ENCODE assay signal across 9 mouse cellular contexts in the genomic region with DNA sequence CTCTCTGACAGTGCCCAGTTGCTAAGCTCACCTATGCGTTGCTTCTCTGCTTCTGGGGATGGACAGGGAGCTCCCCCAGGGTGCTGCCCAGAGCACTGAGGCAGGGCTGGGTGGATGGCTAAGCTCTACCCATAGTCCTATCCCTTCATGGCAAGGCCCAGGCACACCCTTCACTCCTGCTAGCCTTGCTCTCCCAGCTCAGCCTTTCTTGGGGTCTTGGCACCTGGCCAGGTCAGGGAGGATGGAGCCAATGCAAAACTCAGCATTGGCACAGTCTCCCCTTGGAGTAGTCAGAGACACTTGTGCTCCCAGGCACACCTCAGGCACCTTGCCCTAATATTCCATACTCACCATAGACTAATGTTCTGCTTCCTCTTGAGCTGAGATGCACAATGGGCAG. TPM values are rescaled to one million over a fixed set of nuclear protein-coding genes. Genes with fewer than 3 reads are reported as not detected.
A peak's percentile ranks its signal among the peaks of the same experiment; 100 is the strongest.
DNase-seq lines count a peak whose midpoint lies in the region; ATAC-seq and TF ChIP-seq lines count a peak whose summit lies in the region.
"Had no signal": no experiment of that assay in that cellular context is flagged by ENCODE, and none has a peak within 500 bp of the region (broad histone marks: within the 10 kb centered on the region; RNA-seq: fewer than 3 reads in every experiment).

No protein-coding gene starts in this region.

- H3K9me3 ChIP-seq in lung, embryonic 15.5 days: no peaks in the 10 kb centered on the region
- H3K9me3 ChIP-seq in limb, embryonic 14.5 days (ENCODE audit: control insufficient read depth, low read length): no peaks in the 10 kb centered on the region
- H3K9me3 ChIP-seq: midbrain, embryonic 12.5 days had no signal

- no peaks in the 10 kb centered on the region for H3K36me3 ChIP-seq in lung, embryonic 15.5 days
- no peaks in the 10 kb centered on the region for H3K36me3 ChIP-seq in limb, embryonic 14.5 days (ENCODE audit: control insufficient read depth, insufficient read depth, low read length)
- H3K36me3 ChIP-seq: midbrain, embryonic 12.5 days had no signal

- H3K27me3 ChIP-seq in lung, embryonic 15.5 days: no peaks in the 10 kb centered on the region
- H3K27me3 ChIP-seq in limb, embryonic 14.5 days (ENCODE audit: control insufficient read depth, insufficient read depth, low read length): no peaks in the 10 kb centered on the region

- peak overlapping the region; percentile 56 for H3K4me2 ChIP-seq in lung, embryonic 15.5 days
- H3K4me2 ChIP-seq in limb, embryonic 14.5 days (replicated peaks; ENCODE audit: low read depth, low read length, severe bottlenecking): peak overlapping the region; percentile 59

- peak; percentile 53 to 55 for DNase-seq in cerebellum, postnatal 10 days
- no peak for DNase-seq in cerebellum, adult 8-10 months
- DNase-seq in lung, postnatal 25 days (ENCODE audit: low spot score): no peak
- no peak for DNase-seq in limb, embryonic 14.5 days (ENCODE audit: low spot score)
- peak; percentile 50 for DNase-seq in testis, postnatal 10 days (ENCODE audit: low spot score)
- DNase-seq in frontal cortex, postnatal 25 days (ENCODE audit: low spot score in 2 of 2): no peak

- H3K27ac ChIP-seq in lung, embryonic 15.5 days: peak overlapping the region; percentile 81
- H3K27ac ChIP-seq in limb, embryonic 14.5 days (replicated peaks; ENCODE audit: low read depth, low read length): peak overlapping the region; percentile 71
- H3K27ac ChIP-seq: midbrain, embryonic 12.5 days had no signal

- 0 out of 2 replicates have a peak, but pooled peaks have one; percentile 2 for ATAC-seq in lung, embryonic 15.5 days (ENCODE audit: borderline replicate concordance, extremely low read depth, low FRiP score, low TSS enrichment)
- ATAC-seq in limb, embryonic 14.5 days (ENCODE audit: low FRiP score, low read depth): no peak
- no peak for ATAC-seq in megakaryocyte progenitor cell, adult 5-6 weeks (replicated peaks; ENCODE audit: poor library complexity)

- peak overlapping the region; percentile 46 for H3K4me3 ChIP-seq in lung, embryonic 15.5 days
- peak overlapping the region; percentile 38 for H3K4me3 ChIP-seq in limb, embryonic 14.5 days (replicated peaks; ENCODE audit: low read length)
- H3K4me3 ChIP-seq: midbrain, embryonic 12.5 days had no signal

- H3K4me1 ChIP-seq in lung, embryonic 15.5 days: peaks cover 29% of the 10 kb centered on the region
- peaks cover 17% of the 10 kb centered on the region for H3K4me1 ChIP-seq in limb, embryonic 14.5 days (ENCODE audit: control insufficient read depth, insufficient read depth, low read length)
- H3K4me1 ChIP-seq: midbrain, embryonic 12.5 days had no signal

- no peak for TF ChIP-seq POLR2A in limb, embryonic 14.5 days (IDR thresholded peaks at IDR 0.05; ENCODE audit: borderline replicate concordance, extremely low read depth, insufficient read depth, insufficient read length)

- WGBS in lung, embryonic 15.5 days: 58% methylated on average over 1 of the region's 1 CpGs
- WGBS in limb, embryonic 14.5 days: 60% methylated on average over 1 of the region's 1 CpGs

- peak overlapping the region; percentile 52 for H3K9ac ChIP-seq in lung, embryonic 15.5 days
- peak overlapping the region; percentile 56 for H3K9ac ChIP-seq in limb, embryonic 14.5 days (ENCODE audit: low read depth, low read length, severe bottlenecking)
- H3K9ac ChIP-seq: midbrain, embryonic 12.5 days had no signal

RNA-seq across cellular contexts. Expression of gene Bgn, which starts 0.7 kb away (rescaled TPM):
- 155 and 183 TPM in 2 replicates for polyA plus RNA-seq in lung, embryonic 15.5 days (2015; fragmentation: Nextera tagmentation; extraction: Ambion mirVana)
- 399 and 527 TPM in 2 replicates for polyA plus RNA-seq in limb, embryonic 14.5 days (2012; rRNA removed)
- 223 and 226 TPM in 2 replicates for polyA plus RNA-seq in limb, embryonic 14.5 days (2014; fragmentation: Nextera tagmentation; extraction: Ambion mirVana)
- 1.3 and 1.4 TPM in 2 replicates for total RNA-seq in megakaryocyte progenitor cell, adult 5-6 weeks (2015)
- total RNA-seq in megakaryocyte progenitor cell, adult 5-6 weeks (2017): 0.30 TPM in 1 of 2 replicates, not detected in the other

RNA-seq across cellular contexts. Expression of gene Atp2b3, which starts 18.8 kb away (rescaled TPM):
- 0.09 and 0.13 TPM in 2 replicates for polyA plus RNA-seq in lung, embryonic 15.5 days (2015; fragmentation: Nextera tagmentation; extraction: Ambion mirVana)
- 0.77 and 0.79 TPM in 2 replicates for polyA plus RNA-seq in limb, embryonic 14.5 days (2012; rRNA removed)
- 0.64 and 0.65 TPM in 2 replicates for polyA plus RNA-seq in limb, embryonic 14.5 days (2014; fragmentation: Nextera tagmentation; extraction: Ambion mirVana)
- not detected in 2 replicates for total RNA-seq in megakaryocyte progenitor cell, adult 5-6 weeks (2015)
- total RNA-seq in megakaryocyte progenitor cell, adult 5-6 weeks (2017): not detected in 2 replicates

RNA-seq across cellular contexts. Expression of gene Haus7, which starts 25.2 kb away (rescaled TPM):
- 64.4 and 66.9 TPM in 2 replicates for polyA plus RNA-seq in lung, embryonic 15.5 days (2015; fragmentation: Nextera tagmentation; extraction: Ambion mirVana)
- 39.6 and 48.7 TPM in 2 replicates for polyA plus RNA-seq in limb, embryonic 14.5 days (2012; rRNA removed)
- 56.1 and 61.6 TPM in 2 replicates for polyA plus RNA-seq in limb, embryonic 14.5 days (2014; fragmentation: Nextera tagmentation; extraction: Ambion mirVana)
- total RNA-seq in megakaryocyte progenitor cell, adult 5-6 weeks (2015): 27.1 and 34.7 TPM in 2 replicates
- 48.9 and 63.1 TPM in 2 replicates for total RNA-seq in megakaryocyte progenitor cell, adult 5-6 weeks (2017)

RNA-seq across cellular contexts. Expression of gene Trex2, which starts 48.9 kb away (rescaled TPM):
- not detected in 2 replicates for polyA plus RNA-seq in lung, embryonic 15.5 days (2015; fragmentation: Nextera tagmentation; extraction: Ambion mirVana)
- polyA plus RNA-seq in limb, embryonic 14.5 days (2012; rRNA removed): 0.83 and 0.87 TPM in 2 replicates
- 0.93 and 0.99 TPM in 2 replicates for polyA plus RNA-seq in limb, embryonic 14.5 days (2014; fragmentation: Nextera tagmentation; extraction: Ambion mirVana)
- not detected in 2 replicates for total RNA-seq in megakaryocyte progenitor cell, adult 5-6 weeks (2015)
- total RNA-seq in megakaryocyte progenitor cell, adult 5-6 weeks (2017): not detected in 2 replicates
- polyA plus RNA-seq: midbrain, embryonic 12.5 days had no signal

Comparison
In these comparisons a context has a peak if more than half of its experiments do, and no peak if none do; other contexts are left out.
1. DNase-seq: peak in cerebellum, postnatal 10 days (2 of 2) and testis, postnatal 10 days (single experiment); none in cerebellum, adult 8-10 months (single experiment), lung, postnatal 25 days (single experiment), limb, embryonic 14.5 days (single experiment) and frontal cortex, postnatal 25 days (0 of 2).